Mouse (Mus musculus) adrenal gland, adult (tissue): Measurements from ENCODE around the gene Glb1.

ENCODE experiments used
- DNase-seq, 2 experiments: peaks; one replicate each; pipeline ENCODE4 v3.0.0; 2022 to 2023; ENCODE audit warnings: low spot score in 1 of 2; ENCODE audit not compliant: inconsistent age in 2 of 2

Gene Glb1

DNA sequence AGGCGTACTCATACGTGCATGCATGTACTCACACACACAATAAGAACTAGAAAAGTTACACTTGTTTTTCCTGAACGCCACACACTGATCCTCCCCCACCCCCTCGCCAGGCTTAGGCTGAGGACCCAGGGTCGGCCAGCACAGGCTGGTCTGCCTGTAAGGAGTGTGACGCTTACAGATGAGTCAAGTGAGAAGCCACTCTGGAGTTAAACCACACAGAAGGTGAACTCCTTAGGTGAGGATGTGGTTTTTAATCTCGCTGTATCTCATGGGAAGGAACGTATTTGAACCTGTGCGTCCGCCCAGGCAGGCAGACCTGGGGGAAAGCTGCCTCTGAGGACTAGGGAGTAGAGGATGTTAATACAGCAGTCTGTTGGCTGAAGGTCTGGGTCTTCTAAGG is 39.7 kb downstream of the Glb1 start:
- no peak for DNase-seq

DNA sequence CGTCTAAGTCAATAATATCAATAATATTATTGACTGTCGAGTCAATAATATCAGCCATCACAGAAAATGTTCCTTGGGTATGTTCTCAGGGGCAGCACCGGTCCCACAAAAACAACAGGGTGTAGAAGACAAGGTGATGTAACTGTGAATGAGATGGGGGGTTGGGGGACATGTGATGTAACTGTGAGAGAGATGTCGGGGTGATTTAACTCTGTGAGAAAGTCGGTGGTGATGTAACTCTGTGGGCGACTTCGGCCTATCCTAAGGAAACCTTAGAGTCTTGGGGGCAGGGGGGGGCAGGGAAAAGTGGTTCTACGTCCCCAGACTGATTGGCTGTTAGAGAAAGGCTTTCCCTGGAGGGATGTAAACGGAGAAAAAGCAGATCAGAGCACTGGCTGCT is 41.3 kb downstream of the Glb1 start:
- DNase-seq, result no peak

DNA sequence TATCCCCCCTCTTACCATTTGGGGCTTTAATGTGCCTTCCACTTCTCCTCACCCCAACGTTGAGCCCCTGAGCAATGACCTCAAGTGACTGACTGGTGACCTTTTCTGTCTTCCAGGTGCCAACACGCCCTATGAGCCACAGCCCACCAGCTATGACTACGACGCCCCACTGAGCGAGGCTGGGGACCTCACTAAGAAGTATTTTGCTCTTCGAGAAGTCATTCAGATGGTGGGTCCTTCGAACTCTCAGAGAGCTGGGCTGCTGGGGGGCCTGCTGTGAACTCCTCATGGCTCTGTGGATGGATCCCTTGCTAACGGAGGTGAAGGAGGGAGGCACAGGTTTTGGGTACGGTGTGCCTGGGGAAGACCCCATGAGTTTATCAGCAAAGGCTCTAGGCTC is 42.0 kb downstream of the Glb1 start:
- no peak for DNase-seq

DNA sequence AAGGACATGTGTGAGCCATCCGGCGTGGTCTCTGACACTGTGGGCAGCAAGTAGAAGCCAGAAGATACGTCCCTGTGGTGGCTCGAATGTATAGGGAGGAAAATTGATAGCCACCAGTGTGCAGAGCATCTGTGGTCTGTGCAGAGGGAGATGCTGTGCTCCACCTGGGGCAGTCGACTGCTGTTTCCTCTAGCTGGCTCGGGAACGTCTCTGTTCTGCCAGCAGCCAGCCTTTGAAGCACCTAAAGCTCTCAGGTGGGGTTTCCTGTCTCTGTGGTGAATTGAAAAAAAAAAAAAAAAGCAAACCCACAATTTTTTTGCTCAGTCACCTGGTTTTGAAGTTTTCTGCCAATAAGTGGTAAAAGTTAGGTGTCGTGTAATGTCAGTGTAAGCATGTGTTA is 42.5 kb downstream of the Glb1 start:
- DNase-seq, result no peak

GRCm38 (mm10) chr9:114446887-114447286 is 46.0 kb downstream of the Glb1 start:
- DNase-seq, result no peak

- DNase-seq, result no peak
These were observed 47.8 kb downstream of the Glb1 start for GRCm38 (mm10) chr9:114448700-114449099.

DNA sequence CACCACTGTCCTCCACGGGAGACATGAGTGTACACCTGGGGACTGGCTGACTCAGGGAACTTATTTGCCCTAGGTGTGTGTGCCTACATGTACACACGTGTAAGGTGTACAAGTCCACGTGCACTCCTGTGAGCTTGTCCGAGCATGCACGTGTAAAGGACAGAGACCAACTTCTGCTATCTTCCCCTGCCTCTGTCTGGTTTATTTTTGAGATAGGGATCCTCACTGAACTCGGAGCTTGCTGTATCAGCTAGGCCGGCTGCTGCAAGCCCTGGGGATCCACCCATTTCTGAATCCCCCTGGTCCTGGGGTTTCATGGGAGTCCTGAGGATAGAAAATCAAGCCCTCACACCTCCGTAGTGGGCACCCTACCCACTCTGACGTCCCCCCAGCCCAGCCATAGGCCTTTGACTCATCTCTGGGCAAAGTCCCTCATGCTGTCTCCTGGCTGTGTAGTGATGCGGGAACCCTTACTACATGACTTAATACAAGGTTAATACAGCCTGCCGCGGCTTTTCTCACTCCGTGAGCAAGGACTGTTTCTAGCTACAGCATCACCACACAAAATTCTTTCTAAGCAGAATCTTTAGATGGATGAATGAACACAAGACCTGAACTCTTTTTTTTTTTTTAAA is 48.4 kb downstream of the Glb1 start:
- no peak for DNase-seq

GRCm38 (mm10) chr9:114451615-114452014 is 50.7 kb downstream of the Glb1 start:
- no peak for DNase-seq

DNA sequence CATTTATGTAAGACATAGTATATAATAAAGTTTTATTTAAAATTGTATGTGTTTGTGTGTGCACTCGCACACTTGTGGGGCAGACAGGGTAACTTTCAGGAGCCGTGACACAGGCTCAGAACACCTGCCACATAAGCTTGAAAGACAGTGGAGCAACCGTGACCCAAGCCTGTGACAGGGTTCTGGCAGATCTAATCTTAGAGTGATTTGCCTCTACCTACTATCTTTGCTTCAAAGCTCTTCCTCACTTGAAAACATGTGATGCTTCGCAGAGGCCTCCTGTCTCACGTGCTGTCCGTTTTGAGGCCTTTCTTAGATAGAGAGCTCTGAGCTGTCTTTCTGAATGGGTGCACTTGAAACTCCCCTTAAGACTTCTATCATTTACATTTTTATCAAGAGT is 51.5 kb downstream of the Glb1 start:
- DNase-seq, result no peak

DNA sequence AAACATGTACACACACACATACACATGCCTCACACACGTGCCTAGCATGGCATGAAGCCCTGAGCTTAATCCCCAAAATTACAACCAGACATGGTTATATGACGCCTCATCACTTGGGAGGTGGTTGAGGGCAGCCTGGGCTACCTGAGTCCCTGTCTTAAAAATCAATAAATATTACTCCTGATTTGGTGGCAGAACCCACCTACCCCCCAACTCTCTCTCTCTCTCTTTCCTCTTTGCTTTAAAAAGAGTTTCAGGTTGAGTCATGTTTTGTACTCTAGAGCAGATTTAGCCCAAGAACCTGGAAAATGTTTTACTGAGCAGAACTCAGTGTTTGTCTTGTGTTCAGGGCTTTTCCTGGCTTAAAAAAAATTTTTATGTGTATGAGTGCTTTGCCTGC is 54.5 kb downstream of the Glb1 start:
- no peak for DNase-seq

DNA sequence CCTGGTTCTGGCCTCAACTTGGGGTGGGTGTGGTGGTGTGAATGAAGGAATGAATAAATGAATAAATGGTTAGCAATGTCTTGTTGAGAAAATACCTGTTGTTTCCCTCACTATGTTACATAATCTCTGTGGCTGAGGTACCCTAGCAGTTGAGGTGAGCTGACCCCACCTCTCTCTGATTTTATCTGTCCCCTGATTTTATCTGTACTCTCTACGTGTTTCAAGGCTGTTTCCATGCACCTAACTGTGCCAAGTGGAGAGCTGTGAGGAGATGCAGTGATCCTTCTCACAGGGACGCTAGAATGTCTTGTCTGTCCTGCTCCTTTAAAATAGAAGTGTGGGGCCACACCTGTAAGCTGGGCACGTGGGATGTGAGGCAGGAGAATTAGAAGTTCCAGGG is 57.6 kb downstream of the Glb1 start:
- no peak for DNase-seq

- DNase-seq, result no peak
These were observed 61.7 kb downstream of the Glb1 start for GRCm38 (mm10) chr9:114462569-114462968.

DNA sequence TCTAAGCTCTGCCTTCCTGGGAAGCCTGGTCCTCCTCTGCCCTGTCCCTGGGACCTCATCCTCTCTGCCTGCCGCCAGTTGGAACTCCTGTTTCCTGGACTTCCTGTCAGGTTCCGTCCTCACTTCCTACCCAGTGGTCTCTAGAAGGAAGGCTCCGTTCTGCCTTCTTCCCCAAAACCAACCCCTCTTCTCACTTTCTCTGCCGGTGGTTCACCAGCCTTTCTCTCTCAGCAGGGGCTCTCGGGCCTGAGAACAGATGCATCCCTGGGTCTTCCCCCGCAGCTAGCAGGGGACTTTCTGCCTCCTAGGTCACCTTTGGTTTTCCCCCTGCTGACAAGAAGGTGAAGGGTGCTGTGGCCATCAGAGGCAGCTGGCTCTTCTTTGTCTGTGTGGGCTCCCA is 64.6 kb downstream of the Glb1 start:
- no peak for DNase-seq

- no peak for DNase-seq
These were observed 66.0 kb downstream of the Glb1 start for GRCm38 (mm10) chr9:114466871-114467270.

DNA sequence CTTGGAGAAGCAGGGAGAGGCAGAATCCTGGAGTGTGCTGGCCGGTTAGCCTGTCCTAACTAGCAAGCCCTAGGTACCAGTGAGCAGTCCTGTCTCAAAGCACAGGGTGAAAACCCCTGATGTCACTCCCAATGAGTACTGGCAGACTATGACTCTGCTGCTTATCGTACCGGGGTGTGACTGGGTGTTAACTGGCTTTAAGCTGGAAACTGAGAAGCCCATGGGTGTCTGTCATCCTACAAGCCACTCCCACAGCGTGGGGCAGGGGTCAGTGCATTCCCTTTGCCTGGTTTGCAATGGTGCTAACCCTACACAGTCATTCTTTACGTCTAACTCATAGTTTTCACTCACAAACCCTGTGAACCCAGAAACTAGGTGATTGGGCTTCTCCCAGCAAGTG is 67.3 kb downstream of the Glb1 start:
- no peak for DNase-seq

DNA sequence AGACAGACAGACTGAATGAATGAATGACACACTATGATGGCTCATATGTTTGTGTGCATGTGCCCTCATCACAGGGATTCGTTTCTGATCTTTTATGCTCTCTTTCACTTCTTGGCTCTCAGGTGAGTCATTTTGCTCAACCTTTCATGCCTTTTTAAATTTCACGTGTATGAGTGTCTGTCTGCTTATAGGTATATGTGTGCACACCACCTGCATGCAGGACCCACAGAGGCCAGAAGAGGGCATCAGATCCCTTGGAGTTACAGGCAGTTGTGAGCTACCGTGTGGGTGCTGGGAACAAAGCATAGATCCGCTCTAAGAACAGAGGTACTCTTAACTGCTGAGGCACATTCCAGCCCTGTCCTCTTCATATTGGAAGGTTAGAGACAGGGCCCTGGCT is 67.8 kb downstream of the Glb1 start:
- no peak for DNase-seq

GRCm38 (mm10) chr9:114471892-114472291 is 71.0 kb downstream of the Glb1 start:
- DNase-seq, result no peak

- DNase-seq, result no peak
These were observed 76.1 kb downstream of the Glb1 start for GRCm38 (mm10) chr9:114477019-114477418.

DNA sequence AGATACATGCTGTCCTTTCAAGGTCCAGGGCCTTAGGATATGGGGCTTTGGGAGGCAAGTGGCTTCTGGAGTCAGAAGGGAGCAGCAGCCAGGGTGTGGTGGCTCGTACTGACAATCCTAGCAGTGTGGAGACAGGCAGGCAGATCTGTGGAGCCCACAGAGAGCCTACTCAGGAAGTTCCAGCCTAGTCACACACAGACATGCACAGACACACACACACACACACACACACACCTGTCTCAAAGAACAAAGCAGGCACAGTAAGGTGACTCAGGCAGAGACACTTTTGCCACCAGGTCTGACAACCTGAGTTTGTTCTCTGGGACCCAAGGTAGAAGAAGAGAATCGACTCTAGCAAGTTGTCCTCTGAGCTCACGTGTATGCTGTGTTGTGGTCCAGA is 80.1 kb downstream of the Glb1 start:
- DNase-seq, result no peak

GRCm38 (mm10) chr9:114484771-114485170 is 83.9 kb downstream of the Glb1 start:
- no peak for DNase-seq

DNA sequence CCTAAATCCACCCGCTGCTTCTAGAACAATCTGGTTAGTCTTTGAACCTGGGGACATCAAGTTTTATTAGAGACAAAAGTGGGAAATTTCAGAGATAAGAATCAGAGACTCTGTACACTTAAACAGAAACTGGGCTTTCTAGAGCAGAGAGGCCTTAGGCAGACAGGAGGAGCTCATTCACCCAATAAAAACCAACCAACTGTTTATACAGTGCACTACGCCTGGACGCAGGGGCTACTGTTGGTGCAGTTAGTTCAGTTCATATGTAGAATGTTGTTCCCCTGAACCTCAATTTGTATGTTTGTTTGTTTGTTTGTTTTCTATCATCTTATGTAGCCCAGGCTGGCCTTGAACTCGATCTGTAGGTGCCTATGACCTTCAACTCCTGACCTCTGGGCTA is 85.9 kb downstream of the Glb1 start:
- no peak for DNase-seq

DNA sequence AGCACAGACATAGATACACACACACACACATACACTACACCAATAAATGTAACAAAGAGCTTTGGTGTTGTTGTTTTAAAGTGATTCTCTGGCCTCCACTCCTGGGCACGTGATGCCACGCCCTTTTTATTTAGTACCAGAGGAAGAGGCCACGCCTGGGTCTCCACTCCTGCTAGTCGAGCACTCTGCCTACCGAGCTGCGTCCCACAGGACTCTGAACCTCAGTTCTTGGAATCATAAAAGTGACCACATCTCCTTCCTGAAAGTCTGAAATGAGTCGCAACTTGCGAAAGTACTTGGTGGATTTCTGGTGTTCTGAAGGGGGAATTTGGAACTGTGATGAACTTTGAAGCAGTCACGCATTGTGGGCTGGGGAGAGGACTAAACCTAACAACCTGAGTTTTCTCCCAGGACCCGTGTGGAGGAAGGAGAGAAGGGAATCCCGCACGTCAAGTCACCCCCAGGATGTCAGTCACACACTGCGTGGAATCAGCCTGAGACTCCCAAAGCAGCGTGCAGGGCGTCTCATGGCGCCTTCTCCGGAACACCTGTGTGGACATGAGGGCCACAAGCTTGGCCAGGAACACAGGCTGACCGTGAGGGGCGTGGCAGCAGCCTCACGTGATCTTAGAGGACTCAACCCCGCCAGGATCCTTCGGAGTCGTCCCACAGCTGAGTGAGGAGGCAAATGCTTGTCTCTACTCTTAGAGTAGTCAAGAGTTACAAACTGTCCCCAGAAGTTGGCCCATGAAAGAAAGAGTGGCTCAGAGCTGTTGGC is 86.8 kb downstream of the Glb1 start:
- DNase-seq, result no peak

DNA sequence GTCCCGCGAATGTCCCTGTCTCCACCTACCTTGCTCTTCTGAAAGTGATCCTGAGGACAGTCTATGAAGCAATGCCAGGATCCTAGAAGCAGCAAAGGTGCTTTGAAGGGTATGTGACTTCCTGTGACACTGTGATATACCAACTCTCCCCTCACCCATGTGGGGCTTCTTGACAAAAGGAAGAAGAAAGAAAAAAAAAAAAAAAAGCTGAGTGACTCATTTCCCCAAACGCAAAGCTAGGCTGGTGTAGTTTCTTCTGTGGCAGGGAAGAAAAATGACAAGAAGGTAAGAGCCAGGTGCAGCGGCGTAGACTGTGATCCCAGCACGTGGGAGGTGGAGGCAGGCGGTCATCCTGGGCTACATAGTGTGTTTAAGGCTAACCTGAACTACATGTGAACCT is 95.6 kb downstream of the Glb1 start:
- no peak for DNase-seq
